Mouse (Mus musculus) gastrocnemius, adult 18-20 months (tissue): ENCODE results near the gene Nras. TPM values are rescaled to one million over a fixed set of nuclear protein-coding genes. Genes with fewer than 3 reads are reported as not detected.

ENCODE experiments used
- DNase-seq: peaks from one replicate; pipeline ENCODE4 v3.0.0; 2021; ENCODE audit warnings: low spot score
- long read RNA-seq, 2 experiments: library from polyadenylated mRNA; stranded (forward); transcript quantifications; one replicate each; pipeline ENCODE4 v2.0.0; 2021
- total RNA-seq, 2 experiments: library from RNA; stranded (reverse); gene quantifications; 2 replicates each; pipeline ENCODE4 v1.2.3; 2021

Nras gene
- total RNA-seq: 10 to 100 TPM; 39.2 to 42.9 TPM
- long read RNA-seq, experiment 1, full-length matches to known transcripts: 25 of 31 reads
- long read RNA-seq, experiment 1, partial matches to known transcripts: 1 of 31 reads
- long read RNA-seq, experiment 1, other reads (novel, unspliced or antisense): 5 of 31 reads
- long read RNA-seq, experiment 2, full-length matches to known transcripts: 24 of 33 reads
- long read RNA-seq, experiment 2, partial matches to known transcripts: 2 of 33 reads
- long read RNA-seq, experiment 2, other reads (novel, unspliced or antisense): 7 of 33 reads

DNA sequence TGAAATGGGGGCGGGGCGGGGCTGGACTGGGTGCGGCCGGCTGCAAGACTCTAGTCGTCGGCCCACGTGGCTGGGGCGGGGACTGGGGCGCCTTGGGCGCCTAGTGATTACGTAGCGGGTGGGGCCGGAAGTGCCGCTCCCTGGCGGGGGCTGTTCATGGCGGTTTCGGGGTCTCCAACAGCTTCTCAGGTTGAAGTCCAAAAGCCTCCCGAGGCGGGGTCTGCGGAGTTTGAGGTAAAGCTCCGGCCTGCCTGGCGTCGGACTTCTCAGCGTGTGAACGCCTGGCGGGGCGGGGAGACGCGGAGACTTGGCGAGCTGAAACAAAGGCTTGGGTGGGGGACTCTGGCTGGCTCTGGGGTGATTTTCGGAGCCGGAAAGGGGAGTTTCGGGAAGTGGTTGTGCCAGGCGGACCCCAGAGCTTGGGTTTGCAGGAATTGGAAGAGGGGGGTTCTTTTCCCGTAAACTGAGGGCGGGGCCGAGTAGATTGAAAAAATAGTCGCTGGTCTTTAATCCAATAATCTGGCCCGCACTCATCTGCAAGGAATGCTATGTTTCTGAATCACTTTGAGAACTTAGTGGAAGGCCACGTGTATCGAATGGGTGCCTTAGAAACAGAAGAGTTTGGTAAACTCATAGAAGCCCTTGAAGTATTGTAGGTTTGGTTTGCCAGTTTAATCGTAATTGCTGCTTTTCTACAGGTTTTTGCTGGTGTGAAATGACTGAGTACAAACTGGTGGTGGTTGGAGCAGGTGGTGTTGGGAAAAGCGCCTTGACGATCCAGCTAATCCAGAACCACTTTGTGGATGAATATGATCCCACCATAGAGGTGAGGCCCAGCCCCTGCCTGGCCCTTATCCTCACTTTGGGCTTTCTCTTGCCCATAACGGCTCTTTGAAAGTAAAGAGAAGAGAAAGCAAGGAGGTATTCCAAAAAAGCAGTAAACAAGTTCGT is at the start of gene Nras:
Nras (plus strand) TSS at position 79 of the 951 bp plus-strand sequence.
- peak; percentile 92 for DNase-seq

- DNase-seq: no peak
Measured at GRCm38 (mm10) chr3:103017350-103017749, 40.7 kb upstream of the Nras start.

- DNase-seq: no peak
Measured at GRCm38 (mm10) chr3:103019462-103019861, 38.6 kb upstream of the Nras start.

- peak; percentile 98 for DNase-seq
Measured at GRCm38 (mm10) chr3:103020249-103020942, 37.7 kb upstream of the Nras start, which contains the start of gene Csde1. Csde1 (plus strand) TSS chr3:103020426.

DNA sequence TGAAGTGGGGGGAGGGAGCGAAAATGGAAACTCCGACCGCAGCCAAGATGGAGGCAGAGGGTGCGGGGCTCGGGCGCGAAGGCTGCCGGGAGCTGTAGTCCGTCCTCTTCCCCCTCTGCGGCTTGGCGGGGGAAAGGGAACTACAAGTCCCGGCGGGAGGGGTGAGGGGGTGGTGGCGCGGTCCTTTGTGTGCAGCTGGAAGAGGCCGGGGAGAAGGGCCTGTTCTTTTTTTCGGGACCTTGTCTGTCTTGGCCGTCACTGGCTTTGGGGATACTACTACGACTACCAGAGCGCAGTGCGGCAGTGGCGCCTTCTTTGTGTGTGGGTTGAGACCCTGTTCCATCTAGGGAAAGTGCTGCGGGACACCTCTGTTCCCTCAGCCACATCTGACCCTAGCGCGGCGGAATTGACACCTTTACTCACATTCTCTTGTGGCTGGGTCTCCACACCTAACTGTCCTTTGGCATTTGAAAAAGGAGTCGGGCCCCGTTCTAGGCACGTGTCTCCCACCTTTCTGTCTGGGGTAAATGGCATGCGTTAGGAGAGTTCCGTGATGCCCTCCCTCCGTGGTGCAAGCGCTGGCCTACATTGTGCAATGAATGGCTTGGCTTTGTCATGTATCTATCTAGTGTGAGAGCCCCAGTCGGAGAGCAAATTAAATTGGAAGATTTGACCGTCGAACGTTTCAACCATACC is 37.0 kb upstream of the Nras start:
- DNase-seq: peak; percentile 91

GRCm38 (mm10) chr3:103026174-103026573 is 31.9 kb upstream of the Nras start:
- DNase-seq: no peak

DNA sequence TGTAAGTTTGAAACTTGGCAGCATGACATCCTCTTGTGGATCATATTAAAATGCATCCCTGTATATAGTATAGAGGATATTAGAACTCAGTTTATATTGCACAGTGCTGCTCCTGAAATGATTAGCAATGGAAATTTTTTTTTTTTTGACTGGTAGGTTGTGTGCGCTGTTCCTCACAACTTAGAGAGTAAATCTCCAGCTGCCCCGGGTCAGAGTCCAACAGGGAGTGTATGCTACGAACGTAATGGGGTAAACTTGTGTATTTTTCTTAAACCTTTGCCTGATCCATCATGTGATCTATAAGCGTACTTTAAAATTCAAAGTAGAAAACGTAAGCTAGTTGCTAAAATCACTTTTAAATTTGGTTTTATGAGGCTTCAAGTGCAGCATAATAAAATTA is 17.8 kb upstream of the Nras start:
- no peak for DNase-seq

DNA sequence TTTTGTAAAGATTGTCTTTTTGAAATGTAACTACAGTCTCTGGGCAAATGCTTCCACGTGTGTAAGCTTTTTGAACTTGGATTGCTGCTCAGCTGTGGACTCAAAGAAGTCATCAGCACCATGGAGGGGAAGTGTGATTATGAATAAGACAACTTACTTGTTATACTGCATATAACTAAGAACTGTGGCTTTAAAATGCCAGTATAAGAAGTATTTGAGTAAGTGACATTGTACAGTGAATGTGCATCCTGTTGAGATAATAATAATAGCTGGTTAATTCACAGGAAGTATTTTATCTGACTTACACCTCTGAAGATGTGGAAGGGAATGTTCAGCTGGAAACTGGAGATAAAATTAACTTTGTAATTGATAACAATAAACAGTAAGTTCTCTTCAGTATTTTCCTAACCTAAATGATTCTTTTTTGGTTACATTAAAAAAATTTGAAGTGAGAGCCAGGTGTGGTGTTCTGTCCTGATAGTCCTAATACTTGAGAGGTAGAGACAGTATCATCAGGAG is 17.2 kb upstream of the Nras start:
- DNase-seq: no peak

DNA sequence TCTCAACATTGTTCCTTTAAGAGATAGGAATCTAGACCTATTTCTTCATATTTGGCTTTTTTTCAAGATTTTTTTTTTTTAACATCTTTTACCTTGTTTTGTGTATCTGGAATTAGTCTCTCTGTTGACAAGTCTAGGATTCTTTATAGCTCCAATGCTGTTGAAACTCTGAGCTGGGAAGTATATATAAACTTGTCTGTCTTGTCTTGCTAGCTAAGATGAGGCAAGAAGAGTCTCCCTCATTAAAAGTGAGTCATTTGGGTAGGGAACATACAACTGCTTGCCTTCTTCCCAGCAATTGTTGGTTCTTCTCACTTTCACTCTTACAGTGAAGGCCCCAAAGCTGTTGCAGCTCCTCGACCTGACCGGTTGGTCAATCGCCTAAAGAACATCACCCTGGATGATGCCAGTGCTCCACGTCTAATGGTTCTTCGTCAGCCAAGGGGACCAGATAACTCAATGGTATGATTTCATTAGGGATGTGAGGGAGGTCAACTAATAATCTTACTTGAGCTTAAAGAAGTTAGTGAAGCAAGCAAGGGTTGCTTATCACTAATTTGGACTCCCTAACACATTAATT is 2.0 kb upstream of the Nras start:
- no peak for DNase-seq

- no peak for DNase-seq
Measured at GRCm38 (mm10) chr3:103057752-103058151, 333 bp upstream of the Nras start.

- DNase-seq: no peak
Measured at GRCm38 (mm10) chr3:103066927-103067326, 8.8 kb downstream of the Nras start.

DNA sequence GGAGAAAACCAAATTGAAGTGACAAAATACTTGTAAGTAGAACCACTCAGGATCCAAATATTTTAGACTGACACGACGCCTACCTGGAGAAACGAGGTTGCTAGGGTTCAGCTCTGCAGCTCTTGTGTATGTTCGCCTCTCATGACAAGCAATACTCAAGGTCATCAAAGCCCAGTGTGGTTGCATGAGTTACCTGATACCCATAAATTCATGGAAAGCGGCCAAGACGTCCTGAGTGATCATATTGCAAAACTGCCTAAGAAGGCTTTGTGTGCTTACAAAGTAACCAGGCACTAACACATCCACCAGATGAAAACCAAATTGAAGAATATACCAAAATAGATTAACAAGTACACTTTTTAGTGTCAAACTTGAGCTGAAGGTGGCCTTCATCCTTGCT is 10.9 kb downstream of the Nras start:
- peak; percentile 70 for DNase-seq

GRCm38 (mm10) chr3:103073771-103074170 is 15.7 kb downstream of the Nras start, which contains the start of gene Ampd1:
Ampd1 (plus strand) TSS chr3:103074014.
- peak; percentile 58 for DNase-seq

DNA sequence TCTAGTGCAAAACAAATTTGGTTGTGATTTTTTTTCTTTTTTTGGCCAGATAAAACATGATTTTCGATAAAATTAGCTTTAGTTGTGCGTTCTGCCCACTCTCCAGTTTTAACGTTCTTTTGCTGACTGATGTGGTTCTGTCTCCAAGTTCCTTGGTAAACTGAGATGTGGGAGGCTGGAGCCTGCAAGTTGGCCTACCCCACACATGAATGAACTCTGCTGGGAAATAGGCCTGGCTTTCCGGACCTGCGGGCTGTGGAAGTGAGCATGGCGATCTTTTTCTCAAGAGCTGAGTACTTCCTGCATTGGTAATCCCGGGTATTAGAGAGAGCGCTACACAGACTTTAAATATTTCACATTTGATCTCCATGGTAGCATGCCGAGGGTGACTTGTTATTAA is 17.8 kb downstream of the Nras start:
- peak; percentile 42 for DNase-seq

DNA sequence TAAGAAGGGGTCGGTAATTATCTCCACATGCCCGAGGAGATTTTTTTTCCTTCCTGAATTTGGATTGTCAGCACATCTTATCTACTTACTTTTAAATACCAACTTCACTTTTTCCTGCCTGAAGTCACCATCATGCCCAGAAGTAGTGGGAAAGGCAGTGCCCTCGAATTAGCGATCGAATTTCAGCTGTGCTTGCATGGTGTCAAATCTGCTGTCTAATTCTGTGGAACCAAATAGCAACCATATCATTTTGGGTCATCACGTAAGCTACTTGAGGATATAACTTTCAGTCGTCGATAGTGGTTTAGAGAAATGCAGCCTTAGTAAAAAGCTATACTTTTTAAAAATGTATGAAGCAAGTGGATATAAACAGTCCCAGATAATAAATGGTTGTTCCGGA is 18.4 kb downstream of the Nras start:
- no peak for DNase-seq

GRCm38 (mm10) chr3:103079301-103079700 is 21.2 kb downstream of the Nras start:
- DNase-seq: peak; percentile 79

DNA sequence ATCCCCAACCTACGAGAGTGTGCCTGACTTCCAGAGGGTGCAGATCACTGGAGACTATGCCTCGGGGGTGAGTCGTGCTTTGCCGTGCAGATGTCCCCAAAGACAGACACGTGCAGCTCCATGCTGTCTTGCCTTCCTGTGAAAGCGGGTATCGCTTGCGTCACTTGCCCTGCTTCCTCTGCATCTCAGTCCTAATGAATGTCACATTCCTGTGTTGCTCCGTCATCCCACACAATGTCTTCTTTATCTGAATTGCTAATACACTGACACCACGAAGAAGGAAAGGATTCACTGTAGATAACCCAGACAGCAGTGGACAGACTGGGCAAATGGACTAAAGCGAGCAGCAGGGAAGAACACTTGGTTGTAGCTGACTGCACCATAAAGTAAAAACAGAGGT is 23.0 kb downstream of the Nras start:
- no peak for DNase-seq

DNA sequence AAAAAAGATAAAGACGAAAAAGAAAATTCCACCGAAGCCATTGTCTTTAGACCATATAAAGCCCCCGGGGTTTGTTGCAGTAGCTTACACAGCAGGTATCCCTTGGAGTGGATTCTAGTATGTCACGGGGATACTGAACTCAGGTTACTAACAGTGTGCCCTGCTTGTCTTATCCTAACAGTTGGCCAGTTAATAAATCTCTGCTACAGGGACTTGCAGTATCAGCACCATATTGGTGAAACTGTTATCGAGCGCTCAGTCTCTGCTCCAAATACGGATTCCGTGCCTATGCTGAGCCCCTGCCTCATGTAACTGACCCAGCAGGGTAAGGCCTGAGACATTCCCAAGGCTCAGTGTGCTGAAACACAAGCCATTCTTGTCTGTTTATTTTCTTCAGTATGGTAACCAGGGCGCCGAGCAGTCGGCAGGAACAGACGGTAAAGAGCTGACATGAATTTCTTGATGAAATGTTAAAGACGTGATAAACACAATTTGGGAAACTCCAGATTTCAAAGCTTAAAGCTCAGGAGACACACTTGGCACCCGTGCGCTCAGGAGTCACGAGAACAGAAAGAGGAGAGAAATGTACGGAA is 23.9 kb downstream of the Nras start:
- DNase-seq: peak; percentile 58

- DNase-seq: peak; percentile 65
Measured at GRCm38 (mm10) chr3:103082761-103083160, 24.7 kb downstream of the Nras start.

DNA sequence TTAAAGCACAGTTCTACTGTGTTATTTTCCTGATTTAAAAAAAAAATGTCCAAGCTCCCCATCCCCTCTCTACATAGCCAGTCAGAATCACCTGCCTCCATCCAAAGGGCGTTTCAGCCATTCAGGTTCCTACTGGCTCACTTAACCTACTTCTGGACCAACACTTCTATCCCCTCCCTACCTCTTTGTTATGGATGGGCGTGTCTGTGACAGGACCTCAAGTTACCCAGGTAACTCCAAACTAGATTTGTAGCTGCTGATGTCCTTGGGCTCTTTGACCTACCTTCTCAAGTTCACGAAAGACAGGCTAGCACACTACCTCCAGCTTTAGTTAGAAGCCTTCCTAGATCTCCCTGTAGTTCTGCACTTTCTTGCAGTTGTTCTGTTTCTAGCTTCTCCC is 27.9 kb downstream of the Nras start:
- no peak for DNase-seq
